Mouse (Mus musculus) macrophage (primary cell): Measurements from ENCODE around the gene Cenpl. TPM values are rescaled to one million over a fixed set of nuclear protein-coding genes. Genes with fewer than 3 reads are reported as not detected.
A peak's percentile ranks its signal among the peaks of the same experiment; 100 is the strongest.

Experiments used
- H3K27ac ChIP-seq: fragments of 350-480 bp; formaldehyde crosslinking; 2 replicates; pipeline ENCODE4 v1.9.0; 2021
- H3K36me3 ChIP-seq: fragments of 350-480 bp; formaldehyde crosslinking; 2 replicates; pipeline ENCODE4 v1.9.0; 2021; ENCODE audit errors: inconsistent target
- H3K4me3 ChIP-seq: fragments of 350-480 bp; formaldehyde crosslinking; 2 replicates; pipeline ENCODE4 v1.9.0; 2021; ENCODE audit errors: inconsistent target
- H3K79me2 ChIP-seq: fragments of 350-480 bp; formaldehyde crosslinking; 2 replicates; pipeline ENCODE4 v1.9.0; 2021; ENCODE audit errors: inconsistent target
- WGBS: methylation state at CpG from one replicate; pipeline ENCODE4 v1.1.7; 2026; ENCODE audit warnings: inconsistent platforms; ENCODE audit not compliant: missing documents; 5-methylcytosine and 5-hydroxymethylcytosine counted together
- polyA plus RNA-seq: library from polyadenylated mRNA; stranded (reverse); fragments of 250-400 nt; gene quantifications from 3 replicates; pipeline ENCODE4 v1.2.4, GENCODE M21; 2018; ENCODE audit warnings: inconsistent platforms

The Cenpl gene
- polyA plus RNA-seq, 1 experiment from 2014 or later: 2.2 TPM

DNA sequence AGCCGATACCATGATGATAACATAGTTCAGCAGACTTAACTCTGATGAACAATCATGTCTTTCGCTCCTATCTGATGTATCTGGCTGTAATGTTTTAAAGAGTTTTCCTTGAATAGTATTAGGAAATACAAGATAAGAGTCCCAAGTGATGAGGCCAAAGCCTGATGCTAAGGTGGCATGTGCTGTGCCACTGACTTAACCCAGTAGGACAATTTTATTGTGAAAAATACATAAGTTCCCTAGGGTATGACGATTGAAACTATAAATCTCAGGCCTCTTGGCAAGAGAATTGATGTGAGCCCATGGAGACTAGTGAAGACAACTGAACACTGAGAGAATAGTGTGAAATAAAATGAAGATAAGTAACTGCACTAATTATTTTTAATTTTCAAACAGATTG lies 32.9 kb upstream of the Cenpl start:
- Histone ChIP-seq H3K79me2 (peaks cover 15% of the 10 kb centered on the region), H3K4me3 (no peak overlapping the region), H3K36me3 (peaks cover 19% of the 10 kb centered on the region), H3K27ac (no peak overlapping the region)
- 35% methylated on average over 3 of the region's 3 CpGs for WGBS

GRCm38 (mm10) chr1:161038004-161038403 lies 32.5 kb upstream of the Cenpl start:
- Histone ChIP-seq H3K79me2 (peaks cover 15% of the 10 kb centered on the region), H3K36me3 (peaks cover 19% of the 10 kb centered on the region), H3K27ac (no peak overlapping the region), H3K4me3 (no peak overlapping the region)
- 57% methylated on average over 3 of the region's 3 CpGs for WGBS

DNA sequence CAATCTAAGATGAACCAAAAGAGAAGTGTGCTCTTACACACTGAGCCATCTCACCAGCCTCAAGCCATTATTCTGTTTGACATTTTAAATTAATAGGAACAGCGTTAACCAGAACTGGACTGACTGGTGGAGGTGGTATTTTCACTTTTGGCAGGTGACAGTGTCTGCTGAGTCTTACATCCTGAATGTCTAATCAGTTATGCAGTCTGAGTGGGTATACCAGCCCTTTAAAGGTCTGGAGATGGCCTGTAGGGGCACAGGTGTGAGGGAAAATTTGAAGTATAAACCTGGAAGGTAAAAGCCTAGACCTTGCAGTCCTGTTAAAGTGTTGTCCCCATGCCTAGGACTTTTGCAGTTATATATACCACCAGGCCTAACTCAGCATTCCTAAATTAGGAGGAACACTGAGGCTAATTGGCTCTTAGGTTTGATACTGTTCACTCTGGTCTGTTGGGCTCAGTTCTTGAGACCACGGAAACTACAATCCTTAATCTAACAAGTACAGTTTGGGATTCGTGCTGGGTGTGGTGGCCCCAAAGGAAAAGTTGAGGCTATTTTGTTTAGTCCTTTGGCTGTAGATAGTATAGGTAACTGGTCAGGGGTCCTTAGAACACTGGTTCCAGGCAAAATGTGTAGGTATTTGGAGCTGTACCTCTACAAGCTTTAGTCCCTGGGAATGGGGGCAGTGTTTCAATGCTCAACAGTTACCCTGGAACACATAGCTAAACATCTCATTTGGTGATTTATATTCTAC lies 31.4 kb upstream of the Cenpl start:
- no peak overlapping the region for H3K27ac ChIP-seq
- H3K36me3 ChIP-seq: peaks cover 19% of the 10 kb centered on the region
- H3K79me2 ChIP-seq: peaks cover 15% of the 10 kb centered on the region
- no peak overlapping the region for H3K4me3 ChIP-seq
- WGBS: 68% methylated on average over 3 of the region's 3 CpGs

DNA sequence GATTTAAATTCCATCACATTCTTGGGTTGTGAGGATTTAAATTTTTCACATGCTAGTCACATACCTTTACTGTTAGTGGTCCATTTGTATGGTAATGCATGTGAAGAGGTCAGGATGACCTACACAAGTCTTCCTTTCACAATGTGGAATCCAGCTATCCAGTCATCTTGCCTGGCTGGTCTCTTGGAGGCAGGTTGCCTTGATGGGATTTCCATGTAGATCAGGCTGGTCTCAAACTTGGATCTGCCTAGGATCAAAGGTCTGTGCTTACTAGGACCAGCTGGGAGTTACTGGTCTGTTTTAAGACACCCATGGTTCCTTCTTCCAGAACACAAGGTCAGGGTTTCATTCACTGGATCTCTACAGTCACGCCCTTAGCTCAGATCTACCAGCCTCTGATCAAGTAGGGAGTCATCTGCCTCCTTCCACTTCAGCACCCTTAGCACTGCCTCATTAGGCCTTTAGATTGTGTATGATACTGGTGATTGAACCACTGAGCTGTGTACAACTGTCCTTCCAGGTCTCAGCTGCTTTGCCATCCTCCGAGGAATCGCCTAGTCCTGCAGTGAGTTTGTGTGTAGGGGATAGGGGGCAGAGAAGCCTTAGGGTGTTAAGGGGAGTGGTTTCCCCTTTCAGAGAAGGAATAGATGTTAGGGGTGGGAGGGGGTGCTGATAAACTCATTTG lies 30.6 kb upstream of the Cenpl start:
- H3K36me3 ChIP-seq: peaks cover 19% of the 10 kb centered on the region
- H3K27ac ChIP-seq: no peak overlapping the region
- H3K4me3 ChIP-seq: no peak overlapping the region

GRCm38 (mm10) chr1:161040426-161040770 lies 30.1 kb upstream of the Cenpl start:
- Histone ChIP-seq H3K27ac (no peak overlapping the region), H3K36me3 (peaks cover 19% of the 10 kb centered on the region), H3K4me3 (no peak overlapping the region), H3K79me2 (peaks cover 12% of the 10 kb centered on the region)
- 89% methylated on average over 1 of the region's 1 CpGs for WGBS

More for the DNA sequence above, 30.6 kb upstream of the Cenpl start:
- H3K79me2 ChIP-seq: peaks cover 15% of the 10 kb centered on the region
- WGBS: 70% methylated on average over 3 of the region's 3 CpGs

- Histone ChIP-seq H3K27ac (no peak overlapping the region), H3K79me2 (peaks cover 8% of the 10 kb centered on the region), H3K36me3 (peaks cover 19% of the 10 kb centered on the region), H3K4me3 (no peak overlapping the region)
Observed at GRCm38 (mm10) chr1:161040855-161041254, 29.7 kb upstream of the Cenpl start.

DNA sequence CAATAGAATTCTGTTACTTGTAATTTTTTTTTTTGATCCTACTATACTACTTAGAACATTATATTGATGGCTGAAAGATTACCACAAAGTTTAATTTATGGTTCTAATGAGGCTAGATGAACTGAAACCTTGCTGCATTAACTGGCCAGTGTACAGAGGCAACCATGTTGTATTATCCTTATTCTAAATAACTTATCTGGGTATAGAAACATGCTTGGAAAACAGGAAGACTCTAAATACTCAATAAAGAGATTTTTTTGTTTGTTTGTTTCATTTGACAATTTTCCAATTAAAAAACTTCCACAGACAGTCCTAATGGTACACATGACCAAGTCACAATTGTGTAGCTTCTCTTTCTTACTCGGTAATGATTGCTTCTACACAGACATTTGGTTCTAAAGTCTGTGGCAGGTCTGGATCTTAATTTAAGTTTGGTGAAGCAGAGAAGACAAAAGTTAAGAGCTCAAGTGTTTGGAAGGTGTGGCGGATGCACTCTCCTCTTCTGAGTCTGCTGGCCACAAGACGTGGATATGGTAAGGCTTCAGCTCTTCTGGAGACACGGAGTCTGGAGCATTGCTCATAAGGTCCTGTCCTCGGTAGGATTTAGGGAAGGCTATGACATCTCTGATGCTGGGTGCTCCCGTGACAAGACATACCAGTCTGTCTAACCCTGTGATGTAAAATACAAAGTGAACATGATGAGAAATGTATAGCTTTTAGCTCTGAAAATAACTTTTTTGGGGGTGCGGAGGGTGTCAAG lies 29.1 kb upstream of the Cenpl start:
- Histone ChIP-seq H3K36me3 (peaks cover 19% of the 10 kb centered on the region), H3K4me3 (no peak overlapping the region), H3K79me2 (peaks cover 2% of the 10 kb centered on the region; the same call in 1 of the 2 replicates), H3K27ac (no peak overlapping the region)
- WGBS: 92% methylated on average over 7 of the region's 7 CpGs

- 94% methylated on average over 3 of the region's 3 CpGs for WGBS
- H3K79me2 ChIP-seq: no peaks in the 10 kb centered on the region
- H3K27ac ChIP-seq: no peak overlapping the region
- H3K36me3 ChIP-seq: peaks cover 9% of the 10 kb centered on the region; the same call in 1 of the 2 replicates
- no peak overlapping the region for H3K4me3 ChIP-seq
Observed at GRCm38 (mm10) chr1:161046972-161047371, 23.5 kb upstream of the Cenpl start.

- H3K36me3 ChIP-seq: peaks cover 23% of the 10 kb centered on the region; the same call in 1 of the 2 replicates
- 100% methylated on average over 1 of the region's 1 CpGs for WGBS
Observed at GRCm38 (mm10) chr1:161057164-161057563, 13.3 kb upstream of the Cenpl start.

DNA sequence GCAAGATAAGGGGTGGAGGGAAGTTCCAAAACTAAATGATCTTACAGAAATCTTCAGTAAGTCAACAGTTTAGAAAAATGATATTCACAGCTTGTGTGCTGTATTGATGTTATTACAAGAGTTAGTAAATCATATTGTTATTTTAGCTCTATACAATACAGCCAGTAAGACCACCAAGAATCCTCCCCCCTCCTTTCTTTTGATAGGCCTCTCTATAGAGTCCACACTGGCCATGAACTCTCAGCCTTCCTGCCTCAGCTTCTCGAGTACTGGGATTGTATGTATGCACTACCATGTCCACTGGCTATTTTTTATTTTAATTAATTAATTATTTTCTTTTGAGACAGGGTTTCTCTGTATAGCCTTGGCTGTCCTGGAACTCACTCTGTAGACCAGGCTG lies 7.2 kb upstream of the Cenpl start:
- H3K36me3 ChIP-seq: peaks cover 11% of the 10 kb centered on the region; the same call in 1 of the 2 replicates
- H3K4me3 ChIP-seq: no peak overlapping the region
- no peaks in the 10 kb centered on the region for H3K79me2 ChIP-seq
- 90% methylated on average over 1 of the region's 1 CpGs for WGBS
- no peak overlapping the region for H3K27ac ChIP-seq

More at GRCm38 (mm10) chr1:161057164-161057563, 13.3 kb upstream of the Cenpl start:
- H3K4me3 ChIP-seq: no peak overlapping the region
- no peaks in the 10 kb centered on the region for H3K79me2 ChIP-seq
- no peak overlapping the region for H3K27ac ChIP-seq

GRCm38 (mm10) chr1:161071272-161071620 lies 733 bp downstream of the Cenpl start:
- H3K4me3 ChIP-seq: peak overlapping the region; percentile 99
- H3K79me2 ChIP-seq: peaks cover 54% of the 10 kb centered on the region
- no peaks in the 10 kb centered on the region for H3K36me3 ChIP-seq
- 2% methylated on average over 12 of the region's 12 CpGs for WGBS
- H3K27ac ChIP-seq: peak overlapping the region; percentile 78

DNA sequence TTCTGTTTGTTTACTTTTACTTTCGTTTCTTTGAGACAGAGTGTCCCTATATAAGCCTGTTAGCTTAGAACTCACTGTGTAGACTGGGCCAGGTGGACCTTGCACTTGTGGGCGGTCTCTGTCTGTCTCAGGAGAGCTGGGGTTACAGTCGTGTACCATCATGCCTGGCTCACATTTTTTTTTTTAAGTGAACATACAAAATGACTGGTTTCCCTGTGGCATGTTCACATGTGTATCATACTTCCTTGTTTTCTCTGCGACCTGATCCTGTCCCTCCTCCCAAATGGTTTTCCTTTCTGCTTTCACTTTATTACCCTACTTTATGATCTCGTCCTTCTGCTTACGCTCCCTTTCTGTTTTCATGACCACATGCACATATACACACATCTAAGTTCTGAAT lies 5.7 kb downstream of the Cenpl start:
- 14% methylated on average over 6 of the region's 6 CpGs for WGBS
- peak overlapping the region; percentile 63 for H3K27ac ChIP-seq
- no peaks in the 10 kb centered on the region for H3K36me3 ChIP-seq
- peaks cover 76% of the 10 kb centered on the region for H3K79me2 ChIP-seq
- peak overlapping the region; percentile 36 for H3K4me3 ChIP-seq

- Histone ChIP-seq H3K36me3 (no peaks in the 10 kb centered on the region), H3K4me3 (no peak overlapping the region), H3K79me2 (peaks cover 66% of the 10 kb centered on the region), H3K27ac (no peak overlapping the region)
- 46% methylated on average over 3 of the region's 3 CpGs for WGBS
Observed at GRCm38 (mm10) chr1:161077243-161077642, 6.7 kb downstream of the Cenpl start.

- Histone ChIP-seq H3K36me3 (peaks cover 51% of the 10 kb centered on the region), H3K27ac (no peak overlapping the region), H3K79me2 (no peaks in the 10 kb centered on the region), H3K4me3 (no peak overlapping the region)
- WGBS: 92% methylated on average over 4 of the region's 4 CpGs
Observed at GRCm38 (mm10) chr1:161099721-161100405, 29.4 kb downstream of the Cenpl start.
